Mouse (Mus musculus): Measurements from ENCODE around the gene Nelfe.

DNA sequence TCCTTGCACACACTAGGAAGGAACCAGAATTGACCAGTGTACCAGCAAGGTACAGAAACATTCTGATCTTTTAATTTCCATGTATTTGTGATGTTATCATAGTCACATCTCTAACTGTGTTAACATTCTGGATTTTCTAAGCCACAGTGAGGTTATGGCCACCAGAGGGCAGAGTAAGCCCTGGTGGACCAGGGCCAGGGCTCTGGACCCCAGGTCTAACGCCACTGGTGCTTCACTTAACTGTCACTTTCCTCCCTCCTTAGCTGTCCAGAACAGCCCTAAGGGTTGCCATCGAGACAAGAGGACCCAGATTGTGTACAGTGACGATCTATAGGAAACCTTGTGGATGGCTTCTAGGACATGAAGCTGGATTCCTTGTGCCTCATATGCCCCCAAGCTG, 5.6 kb downstream of the Nelfe start:
- TF ChIP-seq CTCF (conservative IDR thresholded peaks at IDR 0.05; ENCODE audit: low read length), result peak; percentile 63
- no peak for TF ChIP-seq NANOG (IDR thresholded peaks at IDR 0.05; ENCODE audit: borderline replicate concordance, low read length)

Measured in E14TG2a.4 (cell line).